Mouse (Mus musculus) stomach, postnatal 0 days (tissue): ENCODE results near the gene Tcerg1l.

Experiments used
- CTCF ChIP-seq: IDR thresholded peaks from 2 replicates; pipeline ENCODE4 v1.5.1; 2016; ENCODE audit warnings: antibody characterized with exemption, low read depth, mild to moderate bottlenecking, moderate library complexity
- EP300 ChIP-seq: optimal IDR thresholded peaks from 2 replicates; pipeline ENCODE3; 2016; ENCODE audit warnings: antibody characterized with exemption

GRCm38 (mm10) chr7:138396109-138396862 lies 1.2 kb downstream of the Tcerg1l start:
- TF ChIP-seq CTCF (no peak), EP300 (no peak)
